In the genomic region with DNA sequence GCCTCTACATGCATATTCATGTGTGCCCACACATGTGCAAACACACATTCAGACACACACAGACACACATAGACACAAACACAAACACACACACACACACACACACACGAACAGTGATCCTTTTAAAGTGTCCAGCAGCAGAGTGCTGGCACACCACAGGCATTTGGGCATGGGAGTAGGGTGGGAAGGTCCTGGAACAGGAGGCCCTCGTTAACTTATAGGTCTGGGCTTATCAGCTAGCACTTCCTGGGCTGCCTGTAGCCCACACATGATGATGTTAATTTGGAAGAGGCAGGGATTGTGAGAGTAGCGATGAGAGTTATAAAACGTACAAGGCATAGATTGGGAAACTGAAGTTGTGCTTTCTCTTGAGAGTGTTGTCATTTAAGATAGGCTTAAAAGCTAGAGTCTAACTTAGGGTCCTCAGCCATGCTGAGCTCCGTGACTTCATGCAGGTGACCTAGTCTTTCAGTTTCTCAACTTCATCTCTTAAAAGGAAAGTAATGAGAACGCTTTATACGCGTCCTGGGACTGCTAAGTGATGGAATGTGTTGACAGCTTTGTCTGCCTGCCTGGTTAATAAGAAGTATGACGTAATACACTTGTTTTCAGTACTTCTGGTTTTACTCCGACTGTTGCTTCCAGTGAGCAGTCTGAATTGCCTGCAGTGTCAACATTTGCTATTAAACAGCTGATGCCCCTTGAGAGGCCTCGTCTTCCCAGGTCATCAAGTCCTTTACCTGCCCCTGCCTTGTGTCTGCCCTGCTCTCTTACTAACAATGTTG, we compare ENCODE assay signal across 16 mouse cellular contexts. TPM values are rescaled to one million over a fixed set of nuclear protein-coding genes. Genes with fewer than 3 reads are reported as not detected.
DNase-seq lines count a peak whose midpoint lies in the region; ATAC-seq and TF ChIP-seq lines count a peak whose summit lies in the region.
"Had no signal": no experiment of that assay in that cellular context is flagged by ENCODE, and none has a peak within 500 bp of the region (broad histone marks: within the 10 kb centered on the region; RNA-seq: fewer than 3 reads in every experiment).

No protein-coding gene starts in this region.

- TF ChIP-seq EP300 in stomach, postnatal 0 days (optimal IDR thresholded peaks at IDR 0.05): no peak

- DNase-seq in embryonic facial prominence, embryonic 14.5 days (ENCODE audit: low spot score): peak; percentile 27
- DNase-seq in embryonic facial prominence, embryonic 10.5 days (ENCODE audit: low spot score): no peak
- no peak for DNase-seq in lung, postnatal 4 days
- no peak for DNase-seq in stomach, postnatal 0 days (ENCODE audit: low spot score)
- DNase-seq in gastrocnemius, adult 2 months: no peak
- no peak for DNase-seq in layer of hippocampus, postnatal 36 days
- DNase-seq: cerebellum, postnatal 14 days; layer of hippocampus, adult 9-11 months had no signal

- peaks cover 6% of the 10 kb centered on the region; the same call in 1 of the 2 replicates for H3K4me1 ChIP-seq in embryonic facial prominence, embryonic 14.5 days (ENCODE audit: control insufficient read depth, insufficient read depth, low read length)
- peaks cover 4% of the 10 kb centered on the region; the same call in 1 of the 2 replicates for H3K4me1 ChIP-seq in embryonic facial prominence, embryonic 10.5 days
- H3K4me1 ChIP-seq in lung, embryonic 15.5 days: peaks cover 21% of the 10 kb centered on the region
- H3K4me1 ChIP-seq in limb, embryonic 13.5 days: peaks cover 25% of the 10 kb centered on the region
- H3K4me1 ChIP-seq in stomach, postnatal 0 days (replicated peaks; ENCODE audit: control insufficient read depth, insufficient read depth): no peaks in the 10 kb centered on the region
- H3K4me1 ChIP-seq: hindbrain, embryonic 15.5 days had no signal

- H3K4me3 ChIP-seq in embryonic facial prominence, embryonic 14.5 days (ENCODE audit: low read depth, low read length): no peak overlapping the region
- no peak overlapping the region for H3K4me3 ChIP-seq in embryonic facial prominence, embryonic 10.5 days
- H3K4me3 ChIP-seq in lung, embryonic 15.5 days: no peak overlapping the region
- H3K4me3 ChIP-seq in limb, embryonic 13.5 days: no peak overlapping the region
- H3K4me3 ChIP-seq in stomach, postnatal 0 days (ENCODE audit: low read depth, low read length): no peak overlapping the region
- H3K4me3 ChIP-seq in gastrocnemius, adult 2 months: no peak overlapping the region
- H3K4me3 ChIP-seq: embryonic facial prominence, embryonic 15.5 days; hindbrain, embryonic 15.5 days; kidney, embryonic 15.5 days had no signal

- no peak overlapping the region for H3K4me2 ChIP-seq in embryonic facial prominence, embryonic 14.5 days (ENCODE audit: low read depth, low read length)
- H3K4me2 ChIP-seq in lung, embryonic 15.5 days: no peak overlapping the region
- H3K4me2 ChIP-seq in limb, embryonic 13.5 days (replicated peaks): no peak overlapping the region
- H3K4me2 ChIP-seq in stomach, postnatal 0 days (replicated peaks; ENCODE audit: low read depth): no peak overlapping the region
- H3K4me2 ChIP-seq: embryonic facial prominence, embryonic 15.5 days; hindbrain, embryonic 15.5 days; kidney, embryonic 15.5 days had no signal

- intact Hi-C loops in gastrocnemius, adult 2 months (cut with DNase I): no loop called here

- H3K36me3 ChIP-seq in embryonic facial prominence, embryonic 14.5 days (ENCODE audit: control insufficient read depth, insufficient read depth, low read length): no peaks in the 10 kb centered on the region
- H3K36me3 ChIP-seq in embryonic facial prominence, embryonic 10.5 days (replicated peaks): no peaks in the 10 kb centered on the region
- no peaks in the 10 kb centered on the region for H3K36me3 ChIP-seq in lung, embryonic 15.5 days
- no peaks in the 10 kb centered on the region for H3K36me3 ChIP-seq in limb, embryonic 13.5 days
- H3K36me3 ChIP-seq in stomach, postnatal 0 days (ENCODE audit: control insufficient read depth, insufficient read depth, low read length): no peaks in the 10 kb centered on the region
- H3K36me3 ChIP-seq: embryonic facial prominence, embryonic 15.5 days; hindbrain, embryonic 15.5 days; kidney, embryonic 15.5 days had no signal

- TF ChIP-seq CTCF in stomach, postnatal 0 days (IDR thresholded peaks at IDR 0.05; ENCODE audit: low read depth): no peak
- no peak for TF ChIP-seq CTCF in gastrocnemius, adult 2 months (IDR thresholded peaks at IDR 0.05)

- no peaks in the 10 kb centered on the region for H3K27me3 ChIP-seq in embryonic facial prominence, embryonic 14.5 days (replicated peaks; ENCODE audit: control insufficient read depth, insufficient read depth, low read length)
- no peaks in the 10 kb centered on the region for H3K27me3 ChIP-seq in embryonic facial prominence, embryonic 10.5 days (replicated peaks; ENCODE audit: low read depth, poor library complexity, severe bottlenecking)
- no peaks in the 10 kb centered on the region for H3K27me3 ChIP-seq in lung, embryonic 15.5 days
- H3K27me3 ChIP-seq in limb, embryonic 13.5 days: no peaks in the 10 kb centered on the region
- H3K27me3 ChIP-seq in stomach, postnatal 0 days (ENCODE audit: control insufficient read depth, insufficient read depth, low read length): no peaks in the 10 kb centered on the region
- H3K27me3 ChIP-seq: embryonic facial prominence, embryonic 15.5 days; hindbrain, embryonic 15.5 days; kidney, embryonic 15.5 days had no signal

- WGBS in embryonic facial prominence, embryonic 14.5 days: 61% methylated on average over 11 of the region's 11 CpGs
- WGBS in embryonic facial prominence, embryonic 10.5 days: 84% methylated on average over 11 of the region's 11 CpGs
- 29% methylated on average over 11 of the region's 11 CpGs for WGBS in lung, embryonic 15.5 days
- 36% methylated on average over 11 of the region's 11 CpGs for WGBS in limb, embryonic 13.5 days
- WGBS in stomach, postnatal 0 days: 50% methylated on average over 11 of the region's 11 CpGs

- no peak overlapping the region for H3K27ac ChIP-seq in embryonic facial prominence, embryonic 14.5 days (replicated peaks; ENCODE audit: low read depth, low read length)
- H3K27ac ChIP-seq in embryonic facial prominence, embryonic 10.5 days (replicated peaks): no peak overlapping the region
- peak overlapping the region; percentile 63; the same call in 1 of the 2 replicates for H3K27ac ChIP-seq in lung, embryonic 15.5 days
- H3K27ac ChIP-seq in limb, embryonic 13.5 days: no peak overlapping the region
- H3K27ac ChIP-seq in stomach, postnatal 0 days (replicated peaks): peak overlapping the region; percentile 73; the same call in 1 of the 2 replicates
- H3K27ac ChIP-seq in gastrocnemius, adult 2 months: no peak overlapping the region
- H3K27ac ChIP-seq: hindbrain, embryonic 15.5 days; kidney, embryonic 15.5 days had no signal

- ATAC-seq in embryonic facial prominence, embryonic 14.5 days (ENCODE audit: low read depth): no peak
- ATAC-seq in lung, embryonic 15.5 days (ENCODE audit: borderline replicate concordance, extremely low read depth, low FRiP score, low TSS enrichment): peak; percentile 16; the same call in 1 of the 2 replicates
- 0 out of 2 replicates have a peak, but pooled peaks have one; percentile 37 for ATAC-seq in limb, embryonic 13.5 days (ENCODE audit: low FRiP score, low read depth)
- ATAC-seq in stomach, postnatal 0 days (ENCODE audit: low FRiP score, low TSS enrichment): no peak

- H3K9me3 ChIP-seq in embryonic facial prominence, embryonic 14.5 days (ENCODE audit: control insufficient read depth, low read length): no peaks in the 10 kb centered on the region
- H3K9me3 ChIP-seq in embryonic facial prominence, embryonic 10.5 days: no peaks in the 10 kb centered on the region
- no peaks in the 10 kb centered on the region for H3K9me3 ChIP-seq in lung, embryonic 15.5 days
- no peaks in the 10 kb centered on the region for H3K9me3 ChIP-seq in limb, embryonic 13.5 days
- H3K9me3 ChIP-seq in stomach, postnatal 0 days (ENCODE audit: control insufficient read depth, low read length): no peaks in the 10 kb centered on the region
- H3K9me3 ChIP-seq: embryonic facial prominence, embryonic 15.5 days; hindbrain, embryonic 15.5 days; kidney, embryonic 15.5 days had no signal

- H3K9ac ChIP-seq in embryonic facial prominence, embryonic 14.5 days (ENCODE audit: low read depth, low read length): no peak overlapping the region
- no peak overlapping the region for H3K9ac ChIP-seq in lung, embryonic 15.5 days
- H3K9ac ChIP-seq in limb, embryonic 13.5 days: no peak overlapping the region
- H3K9ac ChIP-seq in stomach, postnatal 0 days (ENCODE audit: low read length): no peak overlapping the region
- H3K9ac ChIP-seq: embryonic facial prominence, embryonic 15.5 days; hindbrain, embryonic 15.5 days; kidney, embryonic 15.5 days had no signal

RNA-seq across cellular contexts. Expression of a gene that starts 5.8 kb away (rescaled TPM):
- 2.0 and 2.5 TPM in 2 replicates for polyA plus RNA-seq in embryonic facial prominence, embryonic 14.5 days (2014; fragmentation: Nextera tagmentation; extraction: Ambion mirVana)
- 0.30 and 0.47 TPM in 2 replicates for polyA plus RNA-seq in embryonic facial prominence, embryonic 10.5 days (2016; fragmentation: Nextera tagmentation; extraction: Ambion mirVana)
- polyA plus RNA-seq in lung, embryonic 15.5 days (2015; fragmentation: Nextera tagmentation; extraction: Ambion mirVana): 1.4 and 1.6 TPM in 2 replicates
- 0.86 and 0.97 TPM in 2 replicates for polyA plus RNA-seq in limb, embryonic 13.5 days (2015; fragmentation: Nextera tagmentation; extraction: Ambion mirVana)
- 1.6 and 1.7 TPM in 2 replicates for polyA plus RNA-seq in stomach, postnatal 0 days (2015; fragmentation: Nextera tagmentation; extraction: Ambion mirVana)
- under 1 TPM; 0.17 to 0.36 TPM for total RNA-seq in gastrocnemius, adult 2 months (2021)
- total RNA-seq in layer of hippocampus, postnatal 36 days (2021): 1 to 10 TPM; 7.1 to 8.6 TPM
- total RNA-seq: megakaryocyte-erythroid progenitor cell, adult 5-6 weeks had no signal

RNA-seq across cellular contexts. Expression of a gene that starts 10.0 kb away (rescaled TPM):
- 7.4 and 7.9 TPM in 2 replicates for polyA plus RNA-seq in embryonic facial prominence, embryonic 14.5 days (2014; fragmentation: Nextera tagmentation; extraction: Ambion mirVana)
- polyA plus RNA-seq in embryonic facial prominence, embryonic 10.5 days (2016; fragmentation: Nextera tagmentation; extraction: Ambion mirVana): 0.28 and 0.31 TPM in 2 replicates
- 0.21 and 0.29 TPM in 2 replicates for polyA plus RNA-seq in lung, embryonic 15.5 days (2015; fragmentation: Nextera tagmentation; extraction: Ambion mirVana)
- polyA plus RNA-seq in limb, embryonic 13.5 days (2015; fragmentation: Nextera tagmentation; extraction: Ambion mirVana): 1.6 and 2.0 TPM in 2 replicates
- 46.9 and 49.3 TPM in 2 replicates for polyA plus RNA-seq in stomach, postnatal 0 days (2015; fragmentation: Nextera tagmentation; extraction: Ambion mirVana)
- total RNA-seq in gastrocnemius, adult 2 months (2021): not detected
- not detected for total RNA-seq in layer of hippocampus, postnatal 36 days (2021)
- total RNA-seq: megakaryocyte-erythroid progenitor cell, adult 5-6 weeks had no signal
- polyA plus RNA-seq: kidney, embryonic 15.5 days; small intestine, adult 2 months; testis, adult 2 months had no signal

RNA-seq across cellular contexts. Expression of a gene that starts 51.5 kb away (rescaled TPM):
- polyA plus RNA-seq in embryonic facial prominence, embryonic 14.5 days (2014; fragmentation: Nextera tagmentation; extraction: Ambion mirVana): 1.8 and 2.1 TPM in 2 replicates
- 1.6 and 1.8 TPM in 2 replicates for polyA plus RNA-seq in embryonic facial prominence, embryonic 10.5 days (2016; fragmentation: Nextera tagmentation; extraction: Ambion mirVana)
- polyA plus RNA-seq in lung, embryonic 15.5 days (2015; fragmentation: Nextera tagmentation; extraction: Ambion mirVana): 19.1 and 24.7 TPM in 2 replicates
- 1.6 and 3.1 TPM in 2 replicates for polyA plus RNA-seq in limb, embryonic 13.5 days (2015; fragmentation: Nextera tagmentation; extraction: Ambion mirVana)
- polyA plus RNA-seq in stomach, postnatal 0 days (2015; fragmentation: Nextera tagmentation; extraction: Ambion mirVana): 9.8 and 13.4 TPM in 2 replicates
- total RNA-seq in gastrocnemius, adult 2 months (2021): 1 to 10 TPM; 1.0 to 1.8 TPM
- total RNA-seq in layer of hippocampus, postnatal 36 days (2021): 1 to 10 TPM; 2.1 to 2.6 TPM

RNA-seq across cellular contexts. Expression of a gene that starts 57.8 kb away (rescaled TPM):
- polyA plus RNA-seq in embryonic facial prominence, embryonic 14.5 days (2014; fragmentation: Nextera tagmentation; extraction: Ambion mirVana): 2.8 and 3.7 TPM in 2 replicates
- 0.65 and 1.0 TPM in 2 replicates for polyA plus RNA-seq in embryonic facial prominence, embryonic 10.5 days (2016; fragmentation: Nextera tagmentation; extraction: Ambion mirVana)
- 2.7 and 2.8 TPM in 2 replicates for polyA plus RNA-seq in lung, embryonic 15.5 days (2015; fragmentation: Nextera tagmentation; extraction: Ambion mirVana)
- polyA plus RNA-seq in limb, embryonic 13.5 days (2015; fragmentation: Nextera tagmentation; extraction: Ambion mirVana): 1.8 and 1.9 TPM in 2 replicates
- 2.9 and 3.0 TPM in 2 replicates for polyA plus RNA-seq in stomach, postnatal 0 days (2015; fragmentation: Nextera tagmentation; extraction: Ambion mirVana)
- under 1 TPM; 0.38 to 0.42 TPM for total RNA-seq in gastrocnemius, adult 2 months (2021)
- 10 to 100 TPM; 43.1 to 46.3 TPM for total RNA-seq in layer of hippocampus, postnatal 36 days (2021)
- total RNA-seq: megakaryocyte-erythroid progenitor cell, adult 5-6 weeks had no signal

Comparison
In these comparisons a context has a peak if more than half of its experiments do, and no peak if none do; other contexts are left out.
1. ATAC-seq: peak in lung, embryonic 15.5 days (single experiment) and limb, embryonic 13.5 days (single experiment); none in embryonic facial prominence, embryonic 14.5 days (single experiment) and stomach, postnatal 0 days (single experiment).
2. H3K27ac ChIP-seq: peak in lung, embryonic 15.5 days (single experiment) and stomach, postnatal 0 days (single experiment); none in embryonic facial prominence, embryonic 14.5 days (single experiment), embryonic facial prominence, embryonic 10.5 days (single experiment), limb, embryonic 13.5 days (single experiment) and gastrocnemius, adult 2 months (single experiment).